Mouse (Mus musculus): ENCODE measurements around the gene Phf12.

Gene Phf12

GRCm38 (mm10) chr11:77982441-77982905 is at the start of gene Phf12:
Phf12 (plus strand) TSS chr11:77982754.
- peak; percentile 100 for DNase-seq (ENCODE audit: low spot score)

GRCm38 (mm10) chr11:77934111-77934521 is 48.4 kb upstream of the Phf12 start:
- DNase-seq (ENCODE audit: low spot score) = no peak

GRCm38 (mm10) chr11:77934568-77935311 is 47.8 kb upstream of the Phf12 start:
- DNase-seq (ENCODE audit: low spot score) = no peak

DNA sequence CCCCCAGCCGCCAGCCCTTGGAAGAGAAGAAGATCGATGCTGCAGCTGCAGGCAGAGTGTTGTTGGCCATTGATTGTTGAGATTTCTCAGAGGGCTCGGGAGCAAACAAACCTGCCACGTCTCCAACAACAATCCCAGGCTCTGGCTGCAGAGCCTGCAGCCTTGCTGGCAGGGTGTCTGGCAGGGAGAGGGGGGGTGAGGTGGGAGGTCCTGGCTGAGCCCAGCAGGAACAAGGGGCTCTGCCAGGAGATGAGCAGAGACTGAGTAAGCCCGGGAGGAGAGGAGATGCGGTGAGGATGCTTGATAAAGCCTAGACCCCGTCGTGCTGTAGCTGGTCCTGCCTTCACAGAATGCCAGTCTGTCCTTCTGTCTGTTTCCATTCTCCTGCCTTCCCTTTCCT is 45.7 kb upstream of the Phf12 start:
- no peak for DNase-seq (ENCODE audit: low spot score)

DNA sequence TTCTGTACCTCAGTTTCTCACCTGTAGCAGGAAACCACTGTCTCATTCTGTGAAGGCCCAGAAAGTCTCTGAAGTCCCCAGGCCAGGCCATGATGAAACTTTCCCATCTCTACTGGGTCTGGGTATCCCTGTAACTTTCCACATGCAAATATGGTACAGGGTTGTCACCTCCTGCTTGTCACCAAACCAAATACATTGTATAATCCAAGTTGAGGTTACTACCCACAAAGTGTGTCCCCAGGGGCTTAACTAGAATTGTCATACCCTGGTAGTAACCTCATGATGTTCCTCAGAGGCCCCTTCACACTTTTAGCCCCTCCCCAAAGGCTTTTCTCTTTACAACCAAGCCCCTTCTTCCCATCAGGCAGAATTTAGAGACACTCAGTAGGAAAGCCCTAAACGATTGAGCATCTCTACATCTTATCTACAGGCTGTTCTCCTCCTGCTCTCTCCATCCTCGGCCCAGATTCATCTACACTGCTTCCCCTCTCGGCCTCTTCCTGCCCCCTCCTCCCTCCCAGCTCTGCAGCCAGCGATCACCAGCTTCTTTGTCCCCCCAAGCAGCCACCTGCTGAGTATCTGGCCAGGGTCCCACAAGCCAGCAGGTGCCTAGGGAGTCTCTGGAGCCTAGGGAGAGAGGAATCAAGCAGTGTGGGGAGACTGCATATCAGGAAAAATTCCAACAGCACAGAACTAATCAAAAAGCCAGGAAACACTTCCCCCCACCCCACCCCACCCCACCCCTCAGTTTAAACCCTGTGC is 44.7 kb upstream of the Phf12 start:
- DNase-seq (ENCODE audit: low spot score) = no peak

- no peak for DNase-seq (ENCODE audit: low spot score)
These were observed 40.3 kb upstream of the Phf12 start for GRCm38 (mm10) chr11:77942230-77942629.

DNA sequence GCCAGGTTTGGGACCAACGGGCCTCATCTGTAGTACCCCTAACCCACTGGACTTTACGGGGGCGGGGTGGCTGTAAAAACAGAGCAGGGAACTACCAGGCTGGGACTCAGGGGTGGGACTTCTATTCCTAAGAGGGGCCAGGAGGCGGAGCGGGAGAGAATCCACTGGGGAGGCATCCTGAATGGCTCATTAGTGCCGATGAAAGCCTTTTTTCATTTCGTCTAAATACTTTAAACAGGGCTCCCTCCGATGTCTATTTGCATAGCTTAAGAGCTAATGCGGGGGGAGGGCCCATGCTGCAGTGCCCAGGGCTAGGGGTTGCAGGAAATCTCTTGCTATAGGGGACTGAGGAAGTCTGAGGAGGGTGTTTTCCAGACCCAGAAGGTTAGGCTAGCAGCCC is 34.7 kb upstream of the Phf12 start:
- no peak for DNase-seq (ENCODE audit: low spot score)

GRCm38 (mm10) chr11:77950125-77950685 is 32.3 kb upstream of the Phf12 start:
- DNase-seq (ENCODE audit: low spot score) = no peak

DNA sequence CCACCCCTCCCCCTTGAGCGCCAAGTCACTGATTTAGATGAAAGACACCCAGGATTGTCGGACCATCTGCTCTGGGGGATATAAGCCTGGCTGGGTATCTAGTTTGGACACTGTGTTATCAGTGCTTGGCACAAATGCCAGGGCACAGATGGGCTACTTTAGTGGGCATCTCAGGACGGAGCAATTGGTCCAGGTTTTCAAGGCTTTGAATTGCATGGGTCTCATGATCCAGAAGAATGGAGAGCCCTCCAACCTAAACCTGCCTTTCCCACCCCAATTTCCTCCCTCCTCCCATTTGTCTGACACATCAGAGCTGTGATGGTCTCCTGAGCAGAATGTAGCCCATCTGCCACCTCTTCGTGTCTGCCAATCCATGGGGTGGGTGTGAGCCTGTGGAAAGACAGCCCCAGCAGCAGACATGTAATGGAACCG is 31.7 kb upstream of the Phf12 start:
- DNase-seq (ENCODE audit: low spot score) = peak; percentile 71

DNA sequence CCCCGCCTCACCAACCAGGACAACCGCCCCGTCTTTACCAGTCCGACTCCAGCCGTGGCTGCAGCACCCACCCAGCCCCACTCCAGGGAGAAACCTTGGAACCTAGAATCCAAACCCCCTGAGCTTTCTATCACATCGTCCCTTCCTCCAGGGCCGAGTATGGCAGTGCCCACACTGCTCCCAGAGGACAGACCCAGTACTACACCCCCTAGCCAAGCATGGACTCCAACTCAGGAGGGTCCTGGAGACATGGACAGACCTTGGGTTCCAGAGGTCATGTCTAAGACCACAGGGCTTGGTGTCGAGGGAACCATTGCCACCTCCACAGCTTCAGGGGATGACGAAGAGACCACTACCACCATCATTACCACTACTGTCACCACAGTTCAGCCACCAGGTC is 28.9 kb upstream of the Phf12 start:
- no peak for DNase-seq (ENCODE audit: low spot score)

DNA sequence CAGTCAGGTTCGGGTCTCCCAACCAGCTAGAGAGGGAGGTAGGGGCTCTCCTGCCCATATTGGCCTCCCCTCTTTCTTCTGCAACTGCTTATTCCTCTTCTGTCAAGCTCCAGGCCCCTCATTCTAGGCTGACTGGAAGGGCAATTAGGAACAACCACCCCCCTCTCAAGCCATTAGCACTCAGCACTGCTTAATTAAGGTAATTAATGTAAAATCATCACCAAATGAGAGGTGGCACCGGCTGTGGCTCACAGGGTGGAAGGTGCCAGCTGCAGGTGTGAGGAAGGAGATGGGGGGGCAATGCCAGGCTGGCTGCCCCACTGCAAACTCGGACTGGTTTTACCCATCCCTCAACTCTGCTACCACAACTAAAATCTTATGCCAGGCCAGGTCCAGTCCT is 26.1 kb upstream of the Phf12 start:
- no peak for DNase-seq (ENCODE audit: low spot score)

GRCm38 (mm10) chr11:77958268-77958667 is 24.3 kb upstream of the Phf12 start:
- DNase-seq (ENCODE audit: low spot score) = no peak

- no peak for DNase-seq (ENCODE audit: low spot score)
These were observed 23.6 kb upstream of the Phf12 start for GRCm38 (mm10) chr11:77958932-77959331.

DNA sequence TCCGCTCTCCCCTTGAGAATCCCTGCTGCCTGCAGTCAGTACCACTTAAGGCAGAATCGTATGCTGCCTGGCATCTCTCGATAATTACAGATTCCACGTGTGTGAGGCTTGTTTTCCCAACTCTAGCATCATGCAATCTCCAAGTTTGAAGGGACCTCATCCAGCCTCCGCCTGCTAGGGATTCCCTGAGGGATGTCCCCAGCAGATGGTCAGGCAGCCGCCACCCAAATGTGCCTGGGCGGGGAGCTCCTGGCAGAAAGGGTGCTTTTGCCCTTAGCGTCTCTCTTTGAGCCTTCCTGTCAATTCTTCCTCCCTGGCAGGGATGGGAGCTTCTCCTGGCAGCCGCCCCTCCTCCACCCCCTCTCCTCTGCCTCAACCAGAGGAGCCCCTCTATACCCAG is 22.4 kb upstream of the Phf12 start:
- DNase-seq (ENCODE audit: low spot score) = peak; percentile 68

GRCm38 (mm10) chr11:77960898-77961297 is 21.7 kb upstream of the Phf12 start:
- DNase-seq (ENCODE audit: low spot score) = no peak

- no peak for DNase-seq (ENCODE audit: low spot score)
These were observed 19.6 kb upstream of the Phf12 start for GRCm38 (mm10) chr11:77962946-77963345.

GRCm38 (mm10) chr11:77964415-77965095 is 18.0 kb upstream of the Phf12 start:
- DNase-seq (ENCODE audit: low spot score) = no peak

DNA sequence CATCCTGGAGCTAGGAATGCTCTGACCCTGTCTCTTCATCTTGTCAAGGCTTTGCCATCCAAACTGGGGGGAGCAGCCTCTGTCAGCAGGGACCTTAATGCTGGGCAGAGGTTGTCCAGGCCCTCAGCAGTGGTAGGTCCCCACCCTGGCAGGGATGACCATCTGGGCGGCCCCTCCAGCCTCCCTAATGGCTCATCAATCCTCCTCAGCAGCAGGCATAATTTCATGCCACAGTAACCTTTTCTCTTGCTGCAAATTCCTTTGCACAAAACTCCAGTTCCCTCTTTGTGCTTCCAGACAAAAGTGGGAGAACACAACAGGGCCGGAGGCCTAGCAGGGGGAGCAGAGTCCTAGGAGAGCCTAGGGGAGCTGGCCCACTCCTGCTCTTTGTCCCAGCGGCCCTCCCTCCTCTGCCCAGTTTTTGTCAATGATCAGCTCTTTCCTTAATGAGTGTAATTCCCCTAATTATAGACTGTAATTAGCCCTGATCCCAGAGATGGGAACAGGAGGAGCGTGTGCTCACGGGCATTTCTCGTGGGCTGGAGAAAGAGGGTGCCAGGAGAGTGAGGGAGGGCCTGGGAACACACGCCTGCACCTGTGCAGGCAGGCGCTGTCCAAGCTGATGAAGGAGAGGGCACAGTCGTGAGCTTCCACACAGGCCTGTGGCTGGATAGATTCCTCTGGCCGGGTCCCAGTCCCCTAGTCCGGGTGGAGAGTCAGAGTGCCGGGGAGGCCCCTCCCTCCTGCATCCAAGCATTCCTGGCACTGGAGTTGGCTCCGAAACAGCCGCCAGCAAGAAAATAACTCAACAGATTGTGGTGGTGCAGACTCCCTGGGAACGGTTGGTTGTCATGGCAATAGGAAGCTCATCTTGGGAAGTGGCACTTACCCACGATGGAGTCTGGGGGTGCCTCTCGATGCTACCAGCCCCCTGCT is 17.2 kb upstream of the Phf12 start:
- peak; percentile 88 for DNase-seq (ENCODE audit: low spot score)

DNA sequence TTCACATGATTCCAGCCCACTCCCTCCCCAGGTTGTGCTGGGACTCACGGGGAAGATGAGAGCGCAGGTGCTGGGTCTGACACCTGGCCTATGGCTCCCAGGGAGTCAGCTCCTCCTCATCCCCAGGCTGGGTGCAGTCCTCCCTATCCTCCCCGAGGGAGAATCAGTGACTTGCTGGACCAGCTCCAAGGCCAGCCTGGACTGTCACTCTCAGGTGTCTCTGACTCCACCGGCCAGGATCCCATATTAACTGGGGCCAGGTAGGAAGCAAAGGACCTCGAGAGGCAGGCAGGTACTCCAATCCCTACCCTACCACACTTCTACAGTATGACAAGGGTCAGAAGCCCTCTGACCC is 16.5 kb upstream of the Phf12 start:
- no peak for DNase-seq (ENCODE audit: low spot score)

DNA sequence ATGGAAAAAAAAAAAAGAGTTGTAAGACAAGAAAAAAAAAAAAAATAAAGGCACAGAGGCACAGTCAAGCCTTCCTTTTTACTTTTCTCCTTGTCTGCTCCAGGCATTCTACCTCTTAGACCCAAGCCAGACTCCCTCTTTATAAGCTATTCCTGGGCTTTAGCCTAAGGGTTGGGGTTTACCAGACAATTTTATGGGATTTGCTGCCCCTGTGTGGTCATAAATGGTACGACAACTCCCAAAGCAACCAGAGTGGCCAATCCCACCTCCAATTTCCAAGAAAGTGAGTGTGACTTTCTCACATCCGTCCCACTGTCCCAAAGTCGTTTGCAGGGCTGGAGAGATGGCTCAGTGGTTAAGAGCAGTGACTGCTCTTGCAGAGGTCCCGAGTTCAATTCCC is 15.4 kb upstream of the Phf12 start:
- DNase-seq (ENCODE audit: low spot score) = peak; percentile 86

DNA sequence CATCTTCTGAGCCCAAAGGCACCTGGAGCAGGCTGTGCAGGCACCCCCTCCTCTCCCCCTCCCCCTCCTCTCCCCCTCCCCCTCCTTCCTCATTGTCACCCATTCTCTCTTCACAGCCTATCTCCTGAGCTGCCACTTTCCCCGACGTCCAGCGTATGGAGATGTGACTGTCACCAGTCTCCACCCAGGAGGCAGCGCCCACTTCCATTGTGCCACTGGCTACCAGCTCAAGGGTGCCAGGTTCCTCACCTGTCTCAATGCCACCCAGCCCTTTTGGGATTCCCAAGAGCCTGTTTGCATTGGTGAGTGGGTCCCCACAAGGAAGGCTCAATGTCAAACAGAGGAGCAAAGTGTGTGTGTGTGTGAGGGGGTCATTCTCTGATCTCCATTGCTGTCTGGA is 13.8 kb upstream of the Phf12 start:
- no peak for DNase-seq (ENCODE audit: low spot score)

Measured in layer of hippocampus, adult 11-12 months (tissue).